Mouse (Mus musculus): ENCODE results near the gene Nbl1. TPM values are rescaled to one million over a fixed set of nuclear protein-coding genes. Genes with fewer than 3 reads are reported as not detected.

Gene Nbl1
- polyA plus RNA-seq, 1 experiment: 110 TPM

DNA sequence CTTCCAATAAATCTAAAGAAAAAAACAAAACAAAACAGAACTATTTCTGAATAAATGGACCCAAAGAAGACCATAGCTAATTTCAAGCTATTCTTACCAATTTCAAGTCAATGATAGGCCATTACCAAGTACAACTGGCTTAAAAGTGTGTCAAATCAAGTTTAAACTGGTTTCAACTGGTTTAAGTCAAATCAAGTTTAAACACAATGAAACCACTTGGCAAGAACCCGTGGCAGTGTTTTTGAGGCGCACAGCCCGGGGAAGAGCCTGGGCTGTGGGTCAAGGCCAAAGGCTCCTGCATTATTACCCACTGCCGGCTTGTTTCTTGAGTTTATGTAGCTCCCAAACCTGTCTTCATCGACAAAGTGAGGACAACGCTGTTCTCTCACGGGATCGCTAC is 7.5 kb upstream of the Nbl1 start:
- DNase-seq (ENCODE audit: low read depth): no peak

DNA sequence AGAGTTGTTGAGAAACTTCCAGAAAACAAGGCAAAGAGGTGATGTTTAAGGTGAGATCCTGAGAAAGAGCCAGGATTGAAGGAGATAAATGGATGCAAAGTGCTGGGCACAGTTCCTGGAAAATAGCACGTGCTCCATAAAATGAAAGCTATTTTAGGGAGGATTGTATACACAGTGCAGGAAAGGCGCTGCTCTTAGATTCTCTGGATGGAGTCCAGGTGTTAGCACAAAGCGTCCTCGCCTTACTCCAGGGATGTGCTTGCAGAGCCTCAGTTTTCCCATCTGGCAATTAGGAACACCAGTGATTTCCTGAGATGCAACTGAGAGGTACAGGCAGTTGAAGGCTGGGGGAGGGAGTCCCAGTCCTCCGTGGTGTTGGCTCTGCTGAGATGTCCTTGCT is 3.4 kb upstream of the Nbl1 start:
- DNase-seq (ENCODE audit: low read depth): no peak

DNA sequence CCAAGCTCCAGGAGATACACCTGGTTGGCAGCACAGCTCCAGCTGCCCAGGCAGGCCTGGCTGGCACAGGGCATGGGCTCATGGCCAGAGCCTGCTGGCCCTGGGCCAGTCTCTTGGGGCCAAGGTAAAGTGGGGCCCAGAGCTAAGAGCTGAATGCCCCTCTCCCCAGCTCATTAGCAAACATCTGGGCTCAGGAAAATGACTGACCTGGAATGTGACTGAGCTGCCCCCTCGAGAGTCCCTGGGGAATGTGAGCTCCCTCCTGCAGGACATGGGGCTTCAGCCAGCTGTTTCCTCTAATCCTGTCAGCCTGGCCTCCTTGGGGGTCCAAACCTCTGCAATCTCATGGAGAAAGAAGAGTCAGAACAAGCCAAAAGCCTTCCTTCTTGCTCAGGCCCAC is 2.6 kb upstream of the Nbl1 start:
- no peak for DNase-seq (ENCODE audit: low read depth)

DNA sequence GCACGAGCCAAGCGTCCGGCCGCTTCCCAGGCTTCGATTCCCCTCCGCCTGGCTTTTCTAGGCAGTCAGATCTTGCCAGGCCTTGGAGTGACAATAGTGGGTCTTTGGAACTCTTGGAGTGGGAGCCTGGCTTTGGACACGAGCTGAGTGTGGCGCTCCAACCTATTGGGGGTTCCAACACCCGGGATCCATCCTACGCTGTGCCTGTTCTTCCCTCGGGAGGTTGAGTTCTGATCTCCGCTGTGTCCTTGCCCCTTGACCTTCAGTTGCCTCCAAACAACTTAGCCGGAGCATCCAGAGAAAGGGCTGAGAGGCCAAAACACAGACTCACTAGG is 370 bp upstream of the Nbl1 start:
- DNase-seq (ENCODE audit: low read depth): no peak

DNA sequence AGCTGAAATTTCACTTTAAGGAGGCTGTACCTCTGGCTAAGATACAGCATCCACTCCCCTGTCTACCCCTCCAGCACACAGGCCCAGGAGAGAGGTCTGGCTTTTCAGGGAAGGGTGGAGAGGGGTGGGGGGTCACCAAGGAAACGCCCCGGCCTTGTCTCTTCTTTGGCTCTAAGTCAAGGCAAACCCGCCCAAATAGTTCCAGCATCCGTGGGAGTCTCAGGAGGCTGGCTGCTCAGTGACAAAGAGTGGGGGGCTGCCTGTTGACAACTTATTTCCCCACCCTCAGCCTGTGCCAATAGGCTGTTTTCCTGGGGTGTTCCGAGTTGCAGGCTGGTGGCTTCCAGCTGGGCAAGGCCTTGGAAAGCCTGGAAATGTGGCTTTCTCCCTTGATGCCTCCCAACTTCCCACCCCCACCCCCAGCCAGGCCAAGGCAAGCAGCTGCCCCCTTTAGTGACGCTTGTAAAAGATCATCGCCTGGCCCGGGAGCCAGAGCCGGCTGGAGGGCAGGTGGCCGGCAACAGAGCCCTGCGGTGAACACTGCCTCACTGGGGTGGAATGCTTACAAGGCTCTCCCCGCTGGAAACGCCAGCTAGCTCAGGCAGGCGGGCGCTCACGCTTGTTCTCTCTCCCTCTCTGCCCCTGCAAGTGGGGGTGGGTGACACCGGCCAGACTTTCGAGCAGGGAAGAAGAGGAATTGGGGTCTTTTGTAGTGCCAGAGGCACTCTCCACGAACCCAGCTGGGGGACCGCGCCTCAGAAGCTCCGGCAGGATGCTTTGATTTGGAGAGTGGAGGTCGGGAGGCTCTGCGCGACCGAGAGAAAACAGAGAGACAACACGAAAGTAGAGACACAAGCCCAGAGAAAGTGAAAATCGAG is 1.1 kb downstream of the Nbl1 start:
- no peak for DNase-seq (ENCODE audit: low read depth)

DNA sequence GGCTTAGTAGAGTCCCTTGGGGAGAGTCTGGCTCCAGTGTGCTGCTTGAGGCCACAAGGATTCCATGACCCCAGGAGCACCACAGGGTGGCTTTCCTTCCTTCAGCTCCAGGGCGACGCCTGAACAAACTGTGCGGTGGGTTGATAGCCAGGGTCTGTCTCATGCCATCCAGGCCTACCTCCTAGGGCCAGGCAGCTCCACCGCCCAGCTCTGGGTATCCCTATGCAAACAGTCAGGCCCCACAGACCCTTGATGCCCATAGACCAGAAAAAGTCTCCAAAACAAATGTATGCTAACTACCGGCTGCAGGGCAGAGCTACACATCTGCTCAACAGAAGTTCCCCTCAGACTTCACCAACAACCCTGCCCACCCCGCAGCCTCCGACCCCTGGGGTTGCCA is 1.7 kb downstream of the Nbl1 start:
- no peak for DNase-seq (ENCODE audit: low read depth)

DNA sequence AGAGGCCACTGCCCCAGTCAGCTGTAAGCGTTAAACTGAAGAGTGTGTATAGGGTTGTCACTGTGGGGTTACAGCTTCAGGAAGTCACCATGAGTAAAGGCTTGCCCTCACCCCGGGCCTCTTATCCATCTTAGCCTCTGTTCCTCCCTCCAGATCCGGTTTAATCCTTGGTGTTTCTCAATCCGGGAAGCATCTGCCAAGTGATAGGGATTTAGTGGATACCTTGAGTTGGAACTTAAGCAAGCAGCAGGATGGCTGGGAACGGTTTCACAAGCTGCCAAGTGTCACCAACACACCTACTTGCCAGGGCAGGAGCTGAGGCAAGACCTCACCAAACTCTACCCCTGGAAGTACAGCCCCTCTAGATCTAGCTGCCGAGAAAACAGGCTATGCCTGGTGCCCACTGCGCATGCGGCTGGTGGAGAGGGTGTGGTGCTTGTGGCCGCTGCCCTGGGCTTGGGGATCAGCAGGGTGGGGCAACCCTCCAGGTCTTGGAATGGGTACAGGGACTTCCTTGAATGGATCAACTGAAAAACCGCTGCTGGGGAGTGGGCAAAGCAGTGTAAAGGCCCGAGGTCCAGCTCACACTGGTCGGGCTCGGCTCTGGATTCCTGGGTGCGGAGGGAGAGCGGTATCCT is 2.4 kb downstream of the Nbl1 start:
- peak; percentile 99 for DNase-seq (ENCODE audit: low read depth)

DNA sequence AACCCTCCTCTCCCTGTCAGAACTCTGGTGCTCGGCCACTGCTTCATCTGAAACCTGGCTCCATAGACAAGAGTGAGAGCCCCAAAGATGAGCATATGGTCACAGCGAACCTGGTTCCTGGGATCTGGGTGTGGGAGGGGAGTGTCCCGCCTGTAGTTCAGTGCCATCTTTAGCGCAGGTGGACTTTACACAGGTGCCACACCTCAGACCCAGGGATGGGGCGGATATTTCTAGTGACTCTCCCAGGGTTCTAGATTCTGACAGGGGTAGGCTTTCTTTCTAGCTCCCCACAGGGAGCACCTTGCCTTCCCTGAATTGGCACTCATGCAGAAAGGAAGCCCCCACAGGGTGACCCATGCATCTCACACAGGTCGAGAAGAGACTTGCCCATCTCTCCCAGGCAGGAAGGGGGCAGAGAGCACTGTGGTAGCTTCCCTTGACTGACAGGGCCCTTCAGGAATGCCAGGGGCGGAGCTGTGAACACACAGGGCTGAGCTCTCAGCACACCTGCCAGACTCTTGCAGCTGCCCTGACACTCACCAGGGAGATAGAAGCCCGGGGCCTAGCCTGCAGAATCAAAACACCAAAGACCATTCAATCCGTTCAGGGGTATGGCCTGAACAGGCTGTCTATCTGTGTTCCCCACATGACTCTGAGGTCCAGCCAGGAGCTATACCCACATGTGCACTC is 3.7 kb downstream of the Nbl1 start:
- no peak for DNase-seq (ENCODE audit: low read depth)

DNA sequence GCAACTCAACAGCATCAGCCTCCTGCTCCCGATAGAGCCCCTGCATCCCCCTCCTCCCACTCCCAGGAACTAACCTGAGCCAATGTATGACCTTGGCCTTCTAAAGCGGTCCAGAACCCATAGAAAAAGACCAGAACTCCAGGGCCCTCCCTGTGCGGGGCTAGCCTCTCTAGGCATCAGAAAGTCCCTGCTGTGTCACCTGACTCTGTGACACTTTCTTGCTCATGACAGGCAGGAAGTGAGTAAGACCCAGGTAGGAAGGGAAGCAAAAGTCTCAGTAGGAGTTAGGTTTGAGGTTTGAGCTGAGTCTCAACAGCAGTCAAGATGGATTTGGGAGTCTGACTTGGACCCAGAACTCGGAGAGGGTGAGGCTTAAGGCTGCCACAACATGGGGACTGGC is 5.8 kb downstream of the Nbl1 start:
- DNase-seq (ENCODE audit: low read depth): no peak

DNA sequence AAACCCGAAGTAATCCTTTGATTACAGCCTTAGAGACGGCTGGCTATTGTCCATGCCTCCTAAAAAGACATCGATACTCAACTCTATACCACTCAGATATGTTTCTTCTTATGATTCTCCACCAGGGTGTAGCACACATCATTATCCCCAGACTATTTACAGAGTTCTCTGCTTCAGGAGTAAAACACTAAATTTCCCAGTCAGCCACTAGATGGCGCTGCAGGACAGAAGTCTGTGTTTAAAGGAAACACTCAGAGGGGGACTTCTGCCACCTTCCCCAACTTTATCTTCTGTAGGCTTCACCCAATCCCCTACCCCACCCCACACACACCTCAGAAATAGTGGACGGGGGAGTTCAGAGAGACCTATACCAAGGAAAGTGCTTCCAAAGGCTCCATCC is 6.8 kb downstream of the Nbl1 start:
- DNase-seq (ENCODE audit: low read depth): no peak

DNA sequence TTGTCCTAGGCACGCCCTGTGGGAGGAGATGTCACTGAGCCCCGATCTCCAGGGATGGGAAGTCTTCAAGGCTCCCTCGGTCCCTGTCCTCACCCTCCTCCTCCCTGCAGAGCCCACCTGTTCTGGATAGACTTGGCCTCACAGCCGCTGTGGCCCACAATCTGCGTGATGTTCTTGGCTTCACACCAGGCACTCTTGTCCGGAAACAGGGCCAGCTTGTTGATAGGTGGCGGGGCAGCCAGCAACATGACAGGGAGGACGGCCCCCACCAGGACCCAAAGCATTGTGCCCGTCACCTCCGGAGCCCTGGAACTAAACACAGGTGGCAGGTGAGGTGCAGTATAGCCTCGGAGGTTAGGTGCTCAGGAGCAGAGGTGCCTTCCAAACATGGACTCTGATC is 7.5 kb downstream of the Nbl1 start:
- no peak for DNase-seq (ENCODE audit: low read depth)

DNA sequence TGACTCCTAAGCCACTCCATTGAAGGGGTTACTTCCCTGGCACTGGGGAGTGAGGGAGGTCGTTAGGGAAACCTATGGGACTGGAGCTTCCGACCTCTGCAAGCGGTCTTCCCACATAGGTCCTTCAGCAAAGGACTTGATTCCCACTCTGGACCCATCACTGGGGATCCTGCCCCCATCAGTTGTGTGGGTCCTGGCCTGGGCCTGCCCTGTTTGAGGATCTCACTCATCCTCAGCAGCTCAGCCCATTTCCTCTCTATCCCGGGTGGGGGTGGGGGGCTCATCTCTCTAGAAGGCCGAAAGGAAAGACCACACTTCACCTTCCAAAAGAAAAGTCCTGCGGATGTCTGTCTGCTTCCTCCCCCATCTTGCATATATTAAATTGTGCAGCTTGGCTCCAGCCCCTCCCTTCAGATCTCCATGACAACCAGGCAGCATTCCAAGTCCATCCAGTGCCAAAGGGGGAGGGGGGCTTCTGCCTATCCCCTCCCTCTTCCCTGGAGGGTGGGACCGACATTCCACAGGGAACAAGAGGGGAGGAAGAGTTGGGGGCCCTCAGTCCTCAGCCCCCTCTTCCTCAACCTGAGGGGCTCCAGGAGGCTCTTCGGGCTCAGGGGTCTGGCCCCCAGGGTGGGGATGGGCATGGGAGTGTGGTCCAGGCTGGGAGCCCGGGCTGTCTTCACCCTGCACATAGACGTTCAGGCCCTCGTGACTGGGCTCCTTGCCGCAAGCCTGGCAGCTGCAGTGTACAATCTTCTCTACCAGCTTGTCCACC is 9.8 kb downstream of the Nbl1 start:
- DNase-seq (ENCODE audit: low read depth): no peak

DNA sequence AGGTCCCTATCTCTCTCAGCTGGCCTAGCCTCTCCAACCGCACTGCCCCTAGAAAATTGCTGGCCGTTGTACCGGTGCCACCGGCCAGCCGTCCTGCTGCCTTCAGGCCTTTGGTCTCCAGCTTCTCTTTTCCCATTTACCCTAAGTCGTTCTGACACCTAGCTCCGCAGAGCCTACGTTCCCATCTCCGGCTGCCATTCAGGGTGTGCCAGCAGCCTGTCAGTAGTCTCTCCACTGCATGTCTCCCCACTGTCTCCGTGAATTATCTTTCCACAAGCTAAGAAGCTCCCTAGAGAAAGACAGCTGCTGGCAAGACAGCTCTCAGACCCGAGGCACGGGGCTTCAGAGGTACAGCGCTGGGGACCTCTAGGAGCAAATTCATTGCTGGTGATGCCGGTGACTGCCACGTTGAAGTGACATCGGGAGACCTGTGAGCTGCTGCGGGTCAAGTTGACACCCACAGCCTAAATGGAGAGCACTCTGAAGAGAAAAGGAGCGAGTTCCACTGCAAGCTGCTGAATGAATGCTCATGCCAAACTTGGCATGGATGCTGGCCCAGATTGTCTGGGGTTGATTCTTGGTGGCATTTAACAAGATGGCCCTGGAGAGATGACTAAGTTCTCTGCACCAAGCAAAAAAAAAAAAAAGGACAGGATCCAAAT is 11.4 kb downstream of the Nbl1 start:
- no peak for DNase-seq (ENCODE audit: low read depth)

DNA sequence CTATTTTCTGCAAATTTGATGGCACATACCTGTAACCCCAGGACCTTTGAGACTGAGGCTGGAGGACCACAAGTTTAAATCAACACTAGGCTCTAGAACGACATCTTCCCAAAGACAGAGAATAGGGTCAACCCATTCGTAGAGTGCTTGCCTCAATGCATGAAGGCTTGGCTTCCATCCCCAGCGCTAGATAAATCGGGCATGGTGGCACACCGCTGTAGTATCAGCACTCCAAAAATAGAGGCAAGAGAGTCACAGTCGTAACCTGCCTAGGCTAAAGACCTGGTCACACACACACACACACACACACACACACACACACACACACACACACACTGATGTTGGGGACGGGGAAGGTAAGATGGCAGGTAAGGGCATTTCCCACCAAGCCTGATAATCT is 12.5 kb downstream of the Nbl1 start:
- no peak for DNase-seq (ENCODE audit: low read depth)

DNA sequence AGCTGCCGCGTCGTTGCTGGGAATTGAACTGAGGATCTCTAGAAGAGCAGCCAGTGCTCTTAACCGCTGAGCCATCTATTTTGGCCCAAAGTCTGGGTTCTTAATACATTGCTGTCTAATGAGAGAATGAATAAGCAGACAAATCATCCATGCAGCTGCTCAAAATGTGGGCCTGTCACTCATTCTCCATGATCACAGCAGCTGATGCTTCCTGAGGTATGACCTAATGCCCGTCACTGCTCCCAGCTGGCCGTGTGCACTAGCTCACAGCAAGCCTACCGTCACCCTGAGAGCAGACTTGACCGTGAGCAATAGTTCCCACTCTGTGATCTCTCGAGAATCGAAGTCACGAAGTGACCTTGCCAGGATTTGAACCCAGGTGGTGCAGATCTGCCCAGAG is 13.4 kb downstream of the Nbl1 start:
- DNase-seq (ENCODE audit: low read depth): no peak

DNA sequence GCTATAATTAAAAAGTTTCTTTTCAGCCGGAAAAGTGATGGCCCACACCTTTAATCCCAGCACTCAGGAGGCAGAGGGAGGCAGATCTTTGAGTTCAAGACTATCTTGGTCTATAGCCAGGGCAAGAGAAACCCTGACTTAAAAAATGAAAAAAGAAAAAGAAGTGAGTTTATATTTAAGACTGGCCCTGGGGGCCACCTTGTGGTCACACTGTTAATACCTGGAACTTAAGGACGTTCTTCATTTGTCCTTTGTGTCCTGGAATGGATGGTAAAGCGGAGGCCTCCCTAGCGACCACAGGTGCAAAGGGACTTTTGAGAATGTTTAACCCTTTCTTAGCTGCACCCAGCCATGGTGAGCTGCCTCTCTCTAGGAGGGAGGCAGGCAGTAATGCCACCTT is 14.1 kb downstream of the Nbl1 start:
- no peak for DNase-seq (ENCODE audit: low read depth)

DNA sequence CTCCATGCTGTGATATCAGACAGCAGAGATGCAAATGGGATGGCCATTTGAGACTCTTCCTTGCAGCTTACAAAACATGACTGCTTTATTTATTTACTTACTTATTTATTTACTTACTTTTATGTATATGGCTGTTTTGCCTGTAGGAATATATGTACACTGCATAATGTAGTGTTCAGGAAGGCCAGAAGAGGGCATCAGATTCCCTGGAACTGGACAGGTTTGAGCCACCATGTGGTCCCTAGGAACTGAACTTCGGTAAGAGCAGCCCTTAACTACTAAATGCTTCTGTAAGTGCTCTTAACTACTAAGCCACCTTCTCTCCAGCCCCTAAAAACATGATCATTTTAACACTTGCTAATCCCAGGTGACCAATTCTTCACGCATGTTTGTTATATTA is 14.5 kb downstream of the Nbl1 start:
- DNase-seq (ENCODE audit: low read depth): no peak

DNA sequence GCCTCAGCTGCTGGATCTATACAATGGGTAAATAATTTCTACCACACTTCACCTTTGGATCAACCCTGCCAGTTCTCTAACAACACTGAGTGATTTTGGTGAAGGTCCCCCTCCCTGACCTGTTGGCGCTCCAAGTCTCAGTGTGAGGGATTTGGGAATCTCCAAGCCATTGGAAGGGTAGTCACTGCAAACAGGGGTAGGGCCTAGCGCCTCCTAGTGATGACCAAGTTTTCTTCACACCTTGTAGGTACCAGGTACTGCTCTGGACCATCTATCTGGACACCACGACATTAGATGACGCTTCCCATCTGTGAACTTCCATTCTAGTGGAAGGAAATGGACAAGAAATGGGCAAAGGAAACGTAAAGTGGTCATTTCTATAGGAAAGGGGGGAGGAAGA is 16.9 kb downstream of the Nbl1 start:
- DNase-seq (ENCODE audit: low read depth): no peak

DNA sequence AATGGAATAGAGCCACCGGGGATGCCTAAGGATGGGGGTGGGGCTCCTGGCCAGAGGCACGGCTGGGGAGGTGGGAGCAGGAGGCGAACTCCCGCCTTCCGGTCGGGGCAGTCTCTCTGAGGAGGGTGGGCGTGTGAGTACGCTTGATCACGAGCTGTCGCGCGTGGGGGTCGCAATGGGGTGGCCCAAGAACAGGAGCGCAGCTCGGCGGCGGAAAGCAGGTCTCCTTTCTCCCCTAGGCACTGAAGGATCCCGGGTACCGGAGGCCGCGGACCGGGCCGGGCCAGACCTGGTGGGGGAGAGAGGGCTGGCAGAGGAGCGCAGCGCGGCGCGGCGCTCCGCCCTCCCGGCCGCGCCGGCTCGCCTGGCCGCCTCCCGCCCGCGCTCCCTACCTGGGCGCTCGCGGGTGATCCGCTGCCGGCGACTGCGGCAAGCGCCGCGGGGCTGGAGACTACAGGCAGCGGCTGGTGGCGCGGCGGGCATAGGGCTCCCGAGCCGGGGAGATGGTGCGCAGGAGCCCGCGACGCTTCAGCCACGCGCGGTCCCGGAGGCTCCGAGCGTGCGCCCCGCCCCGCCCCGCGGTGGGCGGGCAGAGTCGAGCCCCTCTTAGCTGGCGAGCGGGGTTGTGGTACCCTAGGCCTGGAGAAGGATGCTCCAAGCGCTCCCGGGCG is 17.6 kb downstream of the Nbl1 start, which contains the start of gene Htr6:
TSS of gene Htr6 (minus strand) at position 530 of the 671 bp plus-strand sequence.
- DNase-seq (ENCODE audit: low read depth): no peak

DNA sequence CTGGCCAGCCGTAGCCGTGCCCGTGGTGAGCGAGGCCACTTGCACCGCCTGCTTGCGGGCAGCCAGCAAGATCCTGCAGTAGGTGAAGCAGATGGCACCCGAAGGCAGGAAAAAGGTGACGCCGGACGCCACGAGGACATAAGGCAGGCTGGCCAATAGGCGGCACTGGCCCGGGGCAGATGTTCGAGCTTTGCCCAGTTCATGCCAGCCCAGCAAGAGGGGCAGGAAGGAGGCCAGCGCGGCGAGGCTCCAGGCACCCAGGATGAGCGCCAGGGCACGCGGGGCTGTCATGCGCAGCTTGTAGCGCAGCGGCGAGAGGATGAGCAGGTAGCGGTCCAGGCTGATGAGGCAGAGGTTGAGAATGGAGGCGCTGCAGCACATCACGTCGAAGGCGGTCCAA is 18.7 kb downstream of the Nbl1 start:
- no peak for DNase-seq (ENCODE audit: low read depth)

DNA sequence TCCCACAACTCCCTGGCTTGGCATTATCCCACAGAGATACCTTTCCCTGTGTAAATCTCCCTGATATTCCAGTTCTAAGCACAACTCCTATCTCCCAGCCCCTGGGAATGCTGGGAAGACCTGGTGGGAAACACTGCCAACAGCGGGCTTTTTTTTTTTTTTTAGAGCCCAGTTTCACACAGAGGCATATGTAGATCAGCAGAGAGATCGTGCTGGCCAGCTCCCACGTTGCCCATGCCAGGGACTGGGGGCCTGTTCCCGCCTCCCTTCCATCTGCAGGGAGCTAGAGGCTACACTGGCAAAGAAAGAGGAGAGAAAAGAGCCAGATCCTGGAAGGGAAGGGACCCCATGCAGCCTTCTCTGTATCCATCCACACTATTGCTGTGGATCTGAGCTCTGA is 24.5 kb downstream of the Nbl1 start:
- no peak for DNase-seq (ENCODE audit: low read depth)
